Mouse (Mus musculus): ENCODE measurements around the gene Irgc1. TPM values are rescaled to one million over a fixed set of nuclear protein-coding genes. Genes with fewer than 3 reads are reported as not detected.

Irgc1 gene
- polyA plus RNA-seq, 2 experiments = not detected

DNA sequence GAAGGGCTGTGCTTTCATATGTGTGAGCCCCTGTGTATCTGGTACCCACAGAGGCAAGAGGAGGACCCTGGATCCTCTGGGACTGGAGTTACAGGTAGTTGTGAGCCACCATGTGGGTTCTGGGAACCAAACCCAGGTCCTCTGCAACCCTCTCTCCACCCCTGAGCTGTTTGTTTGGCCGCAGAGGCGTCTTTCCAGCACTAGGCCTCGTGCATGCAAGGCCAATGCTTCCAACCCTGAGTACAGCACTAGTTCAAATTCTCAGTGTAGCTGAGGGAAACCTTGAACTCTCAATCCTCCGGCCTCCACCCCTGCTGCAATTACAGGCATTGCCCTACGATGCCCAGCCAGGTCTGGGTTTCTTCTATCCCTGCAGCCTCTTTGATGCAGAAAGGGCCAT is 23.4 kb downstream of the Irgc1 start:
- Histone ChIP-seq H3K4me3 (replicated peaks; ENCODE audit: low read length) (no peak overlapping the region), H3K9me3 (ENCODE audit: control insufficient read depth, low read length) (no peaks in the 10 kb centered on the region), H3K4me1 (ENCODE audit: control insufficient read depth, insufficient read depth, low read length) (no peaks in the 10 kb centered on the region), H3K9ac (ENCODE audit: low read depth, low read length, severe bottlenecking) (no peak overlapping the region), H3K4me2 (replicated peaks; ENCODE audit: low read depth, low read length, severe bottlenecking) (no peak overlapping the region), H3K27ac (replicated peaks; ENCODE audit: low read depth, low read length) (no peak overlapping the region), H3K27me3 (ENCODE audit: control insufficient read depth, insufficient read depth, low read length) (no peaks in the 10 kb centered on the region), H3K36me3 (ENCODE audit: control insufficient read depth, insufficient read depth, low read length) (peaks cover 1% of the 10 kb centered on the region; the same call in 1 of the 2 replicates)
- ATAC-seq (ENCODE audit: low FRiP score, low read depth) = no peak
- DNase-seq (ENCODE audit: low spot score) = no peak
- TF ChIP-seq POLR2A (IDR thresholded peaks at IDR 0.05; ENCODE audit: borderline replicate concordance, extremely low read depth, insufficient read depth, insufficient read length) = no peak
- WGBS = 83% methylated on average over 5 of the region's 5 CpGs

DNA sequence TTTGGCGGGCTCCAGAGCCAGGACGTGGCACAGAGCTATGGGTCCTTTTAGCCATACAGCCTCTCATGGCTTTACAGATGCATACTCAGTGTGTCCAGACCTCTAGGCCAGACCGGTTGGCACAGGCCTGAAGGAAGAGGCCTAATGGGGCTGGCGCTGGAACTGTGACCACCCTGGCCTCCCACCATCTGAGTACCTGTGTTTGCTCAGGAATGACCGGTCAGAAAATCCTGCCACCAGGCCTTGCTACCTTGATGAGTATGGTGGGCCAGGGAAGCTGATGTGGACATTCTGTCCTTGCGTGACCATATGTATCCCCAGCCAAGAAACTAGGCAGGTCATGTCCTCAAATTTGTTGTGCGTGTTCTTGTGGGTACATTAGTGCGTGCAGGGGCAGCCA is 24.9 kb downstream of the Irgc1 start:
- no peak overlapping the region for H3K4me2 ChIP-seq (replicated peaks; ENCODE audit: low read depth, low read length, severe bottlenecking)
- DNase-seq (ENCODE audit: low spot score) (no peak), ATAC-seq (ENCODE audit: low FRiP score, low read depth) (no peak)
- WGBS = 91% methylated on average over 8 of the region's 8 CpGs
- no peaks in the 10 kb centered on the region for H3K9me3 ChIP-seq (ENCODE audit: control insufficient read depth, low read length)
- no peak overlapping the region for H3K4me3 ChIP-seq (replicated peaks; ENCODE audit: low read length)
- TF ChIP-seq POLR2A (IDR thresholded peaks at IDR 0.05; ENCODE audit: borderline replicate concordance, extremely low read depth, insufficient read depth, insufficient read length) = no peak
- H3K27me3 ChIP-seq (ENCODE audit: control insufficient read depth, insufficient read depth, low read length) = no peaks in the 10 kb centered on the region
- H3K4me1 ChIP-seq (ENCODE audit: control insufficient read depth, insufficient read depth, low read length) = no peaks in the 10 kb centered on the region
- H3K27ac ChIP-seq (replicated peaks; ENCODE audit: low read depth, low read length) = no peak overlapping the region
- H3K9ac ChIP-seq (ENCODE audit: low read depth, low read length, severe bottlenecking) = no peak overlapping the region
- H3K36me3 ChIP-seq (ENCODE audit: control insufficient read depth, insufficient read depth, low read length) = peaks cover 16% of the 10 kb centered on the region

DNA sequence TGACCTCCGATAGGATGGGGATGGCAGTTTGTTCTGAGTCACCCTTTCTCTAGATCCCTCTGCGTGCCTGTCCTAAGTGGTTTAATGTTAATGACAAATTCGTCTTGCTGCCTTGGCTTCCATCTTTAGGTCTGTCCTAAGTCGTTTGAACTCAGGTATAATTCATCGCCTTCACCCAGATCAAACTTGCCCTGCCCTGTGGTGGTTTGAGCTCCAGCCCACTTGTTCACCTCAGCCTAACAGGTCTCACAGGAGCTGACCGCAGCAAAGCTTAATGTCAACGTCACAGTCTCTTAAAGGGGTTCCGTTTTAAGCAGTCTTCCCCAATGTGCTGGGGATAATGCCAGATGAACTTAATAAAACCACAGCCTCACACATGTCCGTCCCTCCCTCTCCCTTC is 26.2 kb downstream of the Irgc1 start:
- no peaks in the 10 kb centered on the region for H3K9me3 ChIP-seq (ENCODE audit: control insufficient read depth, low read length)
- no peak overlapping the region for H3K4me2 ChIP-seq (replicated peaks; ENCODE audit: low read depth, low read length, severe bottlenecking)
- no peaks in the 10 kb centered on the region for H3K27me3 ChIP-seq (ENCODE audit: control insufficient read depth, insufficient read depth, low read length)
- no peaks in the 10 kb centered on the region for H3K4me1 ChIP-seq (ENCODE audit: control insufficient read depth, insufficient read depth, low read length)
- no peak overlapping the region for H3K9ac ChIP-seq (ENCODE audit: low read depth, low read length, severe bottlenecking)
- H3K36me3 ChIP-seq (ENCODE audit: control insufficient read depth, insufficient read depth, low read length) = peaks cover 28% of the 10 kb centered on the region
- ATAC-seq (ENCODE audit: low FRiP score, low read depth) (no peak), DNase-seq (ENCODE audit: low spot score) (no peak)
- H3K4me3 ChIP-seq (replicated peaks; ENCODE audit: low read length) = no peak overlapping the region
- no peak overlapping the region for H3K27ac ChIP-seq (replicated peaks; ENCODE audit: low read depth, low read length)
- 63% methylated on average over 9 of the region's 9 CpGs for WGBS
- no peak for TF ChIP-seq POLR2A (IDR thresholded peaks at IDR 0.05; ENCODE audit: borderline replicate concordance, extremely low read depth, insufficient read depth, insufficient read length)

DNA sequence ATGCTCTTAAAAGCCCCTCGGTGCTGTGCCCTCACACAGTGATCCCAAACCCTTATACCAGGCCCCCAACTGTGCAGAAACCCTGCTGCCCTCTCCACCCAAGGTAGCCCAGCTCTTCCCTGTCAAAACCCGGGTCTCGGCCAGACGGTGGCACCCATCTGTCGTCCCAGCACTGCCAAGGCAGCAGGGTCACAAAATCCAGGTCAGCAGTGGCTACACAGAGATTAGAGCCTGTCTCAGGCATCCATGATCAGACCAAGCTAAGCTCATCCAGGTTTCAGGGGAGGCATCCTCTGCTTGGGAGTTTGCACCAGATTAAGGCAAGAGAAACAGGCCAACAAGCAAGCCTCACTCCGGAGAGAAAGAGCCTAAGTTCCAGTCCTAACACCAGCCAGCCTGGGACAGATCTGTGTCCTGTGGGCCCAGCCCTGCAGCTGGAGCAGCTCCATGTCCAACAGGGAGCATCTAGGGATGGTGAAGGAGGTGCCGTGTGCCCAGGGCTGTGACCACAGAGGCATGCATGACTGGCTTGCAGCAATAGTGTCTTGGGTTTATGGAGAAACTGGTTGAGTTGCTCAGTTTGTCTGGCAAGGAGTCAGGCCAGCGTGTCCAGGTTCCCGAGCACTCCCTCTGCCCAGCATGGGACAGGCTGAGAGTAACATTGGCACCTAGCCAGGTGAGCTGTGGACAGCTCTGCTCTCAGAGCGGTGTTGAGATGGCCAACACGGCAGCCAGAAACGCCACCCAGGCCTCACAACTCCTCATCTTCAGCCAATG is 28.0 kb downstream of the Irgc1 start:
- DNase-seq (ENCODE audit: low spot score) = no peak
- Histone ChIP-seq H3K36me3 (ENCODE audit: control insufficient read depth, insufficient read depth, low read length) (peaks cover 38% of the 10 kb centered on the region), H3K4me1 (ENCODE audit: control insufficient read depth, insufficient read depth, low read length) (no peaks in the 10 kb centered on the region), H3K4me3 (replicated peaks; ENCODE audit: low read length) (no peak overlapping the region), H3K27me3 (ENCODE audit: control insufficient read depth, insufficient read depth, low read length) (no peaks in the 10 kb centered on the region), H3K27ac (replicated peaks; ENCODE audit: low read depth, low read length) (no peak overlapping the region), H3K9ac (ENCODE audit: low read depth, low read length, severe bottlenecking) (no peak overlapping the region), H3K9me3 (ENCODE audit: control insufficient read depth, low read length) (no peaks in the 10 kb centered on the region), H3K4me2 (replicated peaks; ENCODE audit: low read depth, low read length, severe bottlenecking) (no peak overlapping the region)
- WGBS = 77% methylated on average over 12 of the region's 12 CpGs
- TF ChIP-seq POLR2A (IDR thresholded peaks at IDR 0.05; ENCODE audit: borderline replicate concordance, extremely low read depth, insufficient read depth, insufficient read length) = no peak
- ATAC-seq (ENCODE audit: low FRiP score, low read depth) = no peak

DNA sequence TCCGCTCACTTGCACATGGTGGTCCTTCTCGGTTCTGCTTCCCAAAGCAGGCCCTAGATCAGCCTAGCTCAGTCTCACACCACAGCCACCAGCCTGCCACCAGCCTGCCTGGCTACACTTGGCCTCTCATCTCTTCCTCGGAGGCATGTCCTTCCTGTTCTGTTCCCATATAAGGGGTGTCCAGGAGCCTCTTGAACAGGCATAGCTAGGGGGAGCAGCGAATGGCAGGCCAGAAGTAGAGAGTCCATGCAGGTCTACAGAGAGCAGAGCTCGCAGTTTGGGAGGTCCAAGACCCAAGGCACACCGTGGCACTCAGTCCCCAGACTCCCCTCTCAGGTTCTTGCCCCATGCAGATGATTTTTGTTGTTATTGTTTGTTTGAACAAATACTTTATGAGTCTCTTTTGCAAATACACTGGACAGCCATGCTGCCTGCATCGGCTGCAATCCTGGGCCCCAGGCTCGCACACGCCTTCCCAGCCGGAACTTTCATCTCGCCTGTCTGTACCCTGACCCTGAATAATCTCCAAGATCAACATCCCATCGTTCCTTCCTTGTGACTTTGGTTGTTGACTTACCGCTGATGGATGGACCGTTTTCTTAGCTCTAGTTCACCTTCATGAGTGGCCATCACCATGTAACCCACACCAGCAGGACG is 28.9 kb downstream of the Irgc1 start:
- TF ChIP-seq POLR2A (IDR thresholded peaks at IDR 0.05; ENCODE audit: borderline replicate concordance, extremely low read depth, insufficient read depth, insufficient read length) = no peak
- DNase-seq (ENCODE audit: low spot score) = no peak
- Histone ChIP-seq H3K4me3 (replicated peaks; ENCODE audit: low read length) (no peak overlapping the region), H3K4me2 (replicated peaks; ENCODE audit: low read depth, low read length, severe bottlenecking) (no peak overlapping the region), H3K36me3 (ENCODE audit: control insufficient read depth, insufficient read depth, low read length) (peaks cover 38% of the 10 kb centered on the region), H3K27me3 (ENCODE audit: control insufficient read depth, insufficient read depth, low read length) (no peaks in the 10 kb centered on the region), H3K27ac (replicated peaks; ENCODE audit: low read depth, low read length) (no peak overlapping the region), H3K9me3 (ENCODE audit: control insufficient read depth, low read length) (no peaks in the 10 kb centered on the region), H3K4me1 (ENCODE audit: control insufficient read depth, insufficient read depth, low read length) (no peaks in the 10 kb centered on the region), H3K9ac (ENCODE audit: low read depth, low read length, severe bottlenecking) (no peak overlapping the region)
- no peak for ATAC-seq (ENCODE audit: low FRiP score, low read depth)
- 87% methylated on average over 15 of the region's 15 CpGs for WGBS
